12 mouse cellular contexts compared by ENCODE assay signal in genomic region chr1:171631447-171631846, GRCm38 (mm10). TPM values are rescaled to one million over a fixed set of nuclear protein-coding genes. Genes with fewer than 3 reads are reported as not detected.
DNase-seq lines count a peak whose midpoint lies in the region; ATAC-seq and TF ChIP-seq lines count a peak whose summit lies in the region.
"Had no signal": no experiment of that assay in that cellular context is flagged by ENCODE, and none has a peak within 500 bp of the region (broad histone marks: within the 10 kb centered on the region; RNA-seq: fewer than 3 reads in every experiment).

No protein-coding gene starts in this region.

- WGBS in forebrain, embryonic 15.5 days: 54% methylated on average over 2 of the region's 2 CpGs
- 76% methylated on average over 2 of the region's 2 CpGs for WGBS in forebrain, embryonic 11.5 days
- WGBS in lung, postnatal 0 days: 51% methylated on average over 2 of the region's 2 CpGs

- no peak overlapping the region for H3K9ac ChIP-seq in forebrain, embryonic 15.5 days (replicated peaks)
- H3K9ac ChIP-seq in forebrain, embryonic 11.5 days (ENCODE audit: low read length): no peak overlapping the region
- no peak overlapping the region for H3K9ac ChIP-seq in lung, postnatal 0 days (replicated peaks; ENCODE audit: low read depth)
- H3K9ac ChIP-seq: stomach, embryonic 15.5 days had no signal

- no peaks in the 10 kb centered on the region for H3K4me1 ChIP-seq in forebrain, embryonic 15.5 days
- H3K4me1 ChIP-seq in forebrain, embryonic 11.5 days (replicated peaks; ENCODE audit: control insufficient read depth, insufficient read depth, low read length): no peaks in the 10 kb centered on the region
- no peaks in the 10 kb centered on the region for H3K4me1 ChIP-seq in lung, postnatal 0 days (ENCODE audit: insufficient read depth, low read depth, low read length)
- H3K4me1 ChIP-seq: stomach, embryonic 15.5 days had no signal

- H3K9me3 ChIP-seq in forebrain, embryonic 15.5 days: no peaks in the 10 kb centered on the region
- no peaks in the 10 kb centered on the region for H3K9me3 ChIP-seq in forebrain, embryonic 11.5 days (ENCODE audit: control insufficient read depth, low read length)
- no peaks in the 10 kb centered on the region for H3K9me3 ChIP-seq in lung, postnatal 0 days (ENCODE audit: low read length)
- H3K9me3 ChIP-seq: stomach, embryonic 15.5 days had no signal

- TF ChIP-seq EP300 in lung, postnatal 0 days (IDR thresholded peaks at IDR 0.05): no peak

- no peak for DNase-seq in forebrain, embryonic 11.5 days (ENCODE audit: low spot score)
- DNase-seq in lung, postnatal 0 days (ENCODE audit: low spot score): peak; percentile 52
- DNase-seq in lung, postnatal 4 days: no peak
- peak; percentile 25 for DNase-seq in heart, postnatal 4 days
- peak; percentile 59 for DNase-seq in splenic B cell, adult 2 months (ENCODE audit: low read depth, low spot score)
- DNase-seq in adrenal gland, postnatal 4 days (ENCODE audit: low spot score in 2 of 2): no peak
- DNase-seq in gastrocnemius, adult 18-20 months (ENCODE audit: low spot score): no peak
- DNase-seq: adrenal gland, postnatal 25 days; left cerebral cortex, postnatal 4 days had no signal

- no peak for TF ChIP-seq CTCF in lung, postnatal 0 days (IDR thresholded peaks at IDR 0.05)

- ATAC-seq in forebrain, embryonic 15.5 days (replicated peaks): peak; percentile 75
- no peak for ATAC-seq in forebrain, embryonic 11.5 days (replicated peaks; ENCODE audit: low FRiP score)
- ATAC-seq in lung, postnatal 0 days: no peak

- H3K4me3 ChIP-seq in forebrain, embryonic 15.5 days: no peak overlapping the region
- H3K4me3 ChIP-seq in forebrain, embryonic 11.5 days (ENCODE audit: low read depth, low read length): no peak overlapping the region
- no peak overlapping the region for H3K4me3 ChIP-seq in lung, postnatal 0 days (ENCODE audit: low read depth, low read length)
- H3K4me3 ChIP-seq: stomach, embryonic 15.5 days had no signal

- H3K27ac ChIP-seq in forebrain, embryonic 15.5 days (replicated peaks): no peak overlapping the region
- no peak overlapping the region for H3K27ac ChIP-seq in forebrain, embryonic 11.5 days (ENCODE audit: low read depth, low read length)
- no peak overlapping the region for H3K27ac ChIP-seq in lung, postnatal 0 days (ENCODE audit: low read length)
- H3K27ac ChIP-seq: stomach, embryonic 15.5 days had no signal

- no peaks in the 10 kb centered on the region for H3K27me3 ChIP-seq in forebrain, embryonic 15.5 days
- H3K27me3 ChIP-seq in forebrain, embryonic 11.5 days (ENCODE audit: control insufficient read depth, insufficient read depth, low read length): no peaks in the 10 kb centered on the region
- H3K27me3 ChIP-seq in lung, postnatal 0 days (replicated peaks; ENCODE audit: insufficient read depth, low read length): no peaks in the 10 kb centered on the region
- H3K27me3 ChIP-seq in splenic B cell, adult 2 months (ENCODE audit: control insufficient read depth, insufficient read depth, low read length, poor library complexity, severe bottlenecking): no peaks in the 10 kb centered on the region
- H3K27me3 ChIP-seq: stomach, embryonic 15.5 days had no signal

- no peak overlapping the region for H3K4me2 ChIP-seq in forebrain, embryonic 15.5 days (replicated peaks)
- H3K4me2 ChIP-seq in forebrain, embryonic 11.5 days (ENCODE audit: low read depth, low read length, severe bottlenecking): no peak overlapping the region
- no peak overlapping the region for H3K4me2 ChIP-seq in lung, postnatal 0 days (replicated peaks; ENCODE audit: low read depth, low read length)
- H3K4me2 ChIP-seq: stomach, embryonic 15.5 days had no signal

- H3K36me3 ChIP-seq in forebrain, embryonic 15.5 days: no peaks in the 10 kb centered on the region
- no peaks in the 10 kb centered on the region for H3K36me3 ChIP-seq in forebrain, embryonic 11.5 days (ENCODE audit: control insufficient read depth, insufficient read depth, low read length)
- H3K36me3 ChIP-seq in lung, postnatal 0 days (ENCODE audit: insufficient read depth, low read length): no peaks in the 10 kb centered on the region
- H3K36me3 ChIP-seq in splenic B cell, adult 2 months (ENCODE audit: control insufficient read depth, insufficient read depth, low read length, poor library complexity, severe bottlenecking): 0 out of 2 replicates have a peak, but pooled peaks cover 3% of the 10 kb centered on the region
- H3K36me3 ChIP-seq: stomach, embryonic 15.5 days had no signal

RNA-seq across cellular contexts. Expression of gene Slamf7, which starts 21.4 kb away (rescaled TPM):
- polyA plus RNA-seq in forebrain, embryonic 15.5 days (2015; fragmentation: Nextera tagmentation; extraction: Ambion mirVana): not detected in 2 replicates
- not detected in 2 replicates for polyA plus RNA-seq in forebrain, embryonic 11.5 days (2014; fragmentation: Nextera tagmentation; extraction: Ambion mirVana)
- polyA plus RNA-seq in lung, postnatal 0 days (2015; fragmentation: Nextera tagmentation; extraction: Ambion mirVana): 0.55 and 0.56 TPM in 2 replicates
- not detected for total RNA-seq in heart, postnatal 4 days (2021)
- under 1 TPM; 0.31 to 0.93 TPM for total RNA-seq in adrenal gland, postnatal 4 days (2021)
- total RNA-seq in gastrocnemius, adult 18-20 months (2021): not detected
- total RNA-seq: left cerebral cortex, postnatal 4 days had no signal
- polyA plus RNA-seq: C2C12 had no signal

RNA-seq across cellular contexts. Expression of gene Ly9, which starts 24.2 kb away (rescaled TPM):
- 0.37 TPM in 1 of 2 replicates, not detected in the other for polyA plus RNA-seq in forebrain, embryonic 15.5 days (2015; fragmentation: Nextera tagmentation; extraction: Ambion mirVana)
- polyA plus RNA-seq in forebrain, embryonic 11.5 days (2014; fragmentation: Nextera tagmentation; extraction: Ambion mirVana): not detected in 2 replicates
- 0.55 and 0.84 TPM in 2 replicates for polyA plus RNA-seq in lung, postnatal 0 days (2015; fragmentation: Nextera tagmentation; extraction: Ambion mirVana)
- total RNA-seq in heart, postnatal 4 days (2021): under 1 TPM; 0.25 to 0.33 TPM
- total RNA-seq in adrenal gland, postnatal 4 days (2021): 1 to 10 TPM in 1 of 2 experiments, under 1 TPM in 1; 0.73 to 1.3 TPM
- under 1 TPM in 1 of 2 experiments, not detected in 1; 0.14 TPM for total RNA-seq in gastrocnemius, adult 18-20 months (2021)
- polyA plus RNA-seq: C2C12 had no signal

RNA-seq across cellular contexts. Expression of gene Cd48, which starts 50.4 kb away (rescaled TPM):
- 0.76 and 1.2 TPM in 2 replicates for polyA plus RNA-seq in forebrain, embryonic 15.5 days (2015; fragmentation: Nextera tagmentation; extraction: Ambion mirVana)
- polyA plus RNA-seq in forebrain, embryonic 11.5 days (2014; fragmentation: Nextera tagmentation; extraction: Ambion mirVana): not detected in 2 replicates
- polyA plus RNA-seq in lung, postnatal 0 days (2015; fragmentation: Nextera tagmentation; extraction: Ambion mirVana): 11.0 and 11.7 TPM in 2 replicates
- total RNA-seq in heart, postnatal 4 days (2021): 1 to 10 TPM in 1 of 2 experiments, under 1 TPM in 1; 0.65 to 1.0 TPM
- total RNA-seq in adrenal gland, postnatal 4 days (2021): 1 to 10 TPM; 2.0 to 3.1 TPM
- under 1 TPM; 0.46 to 0.69 TPM for total RNA-seq in gastrocnemius, adult 18-20 months (2021)
- polyA plus RNA-seq: C2C12 had no signal

Comparison
In these comparisons a context has a peak if more than half of its experiments do, and no peak if none do; other contexts are left out.
1. DNase-seq: peak in lung, postnatal 0 days (single experiment), heart, postnatal 4 days (single experiment) and splenic B cell, adult 2 months (single experiment); none in forebrain, embryonic 11.5 days (single experiment), lung, postnatal 4 days (0 of 2), adrenal gland, postnatal 4 days (0 of 2) and gastrocnemius, adult 18-20 months (single experiment).